Mouse (Mus musculus): ENCODE results near the gene Lax1.

GRCm38 (mm10) chr1:133710895-133711294 lies 21.0 kb upstream of the Lax1 start:
- TF ChIP-seq EP300 (IDR thresholded peaks at IDR 0.05; ENCODE audit: low read depth) (no peak), CTCF (IDR thresholded peaks at IDR 0.05; ENCODE audit: low read depth) (no peak)

All from liver, postnatal 0 days (tissue).